Mouse (Mus musculus): Measurements from ENCODE around the gene Ifna11.
A peak's percentile ranks its signal among the peaks of the same experiment; 100 is the strongest.
"Not testable (repeated sequence)": the region's sequence is repeated elsewhere in the genome, so short reads cannot be mapped to it uniquely, and the experiment has no call there.

Ifna11 gene

GRCm38 (mm10) chr4:88819659-88820058, at the start of gene Ifna11:
TSS of gene Ifna11 (plus strand) at chr4:88819959.
- DNase-seq, result no peak

DNA sequence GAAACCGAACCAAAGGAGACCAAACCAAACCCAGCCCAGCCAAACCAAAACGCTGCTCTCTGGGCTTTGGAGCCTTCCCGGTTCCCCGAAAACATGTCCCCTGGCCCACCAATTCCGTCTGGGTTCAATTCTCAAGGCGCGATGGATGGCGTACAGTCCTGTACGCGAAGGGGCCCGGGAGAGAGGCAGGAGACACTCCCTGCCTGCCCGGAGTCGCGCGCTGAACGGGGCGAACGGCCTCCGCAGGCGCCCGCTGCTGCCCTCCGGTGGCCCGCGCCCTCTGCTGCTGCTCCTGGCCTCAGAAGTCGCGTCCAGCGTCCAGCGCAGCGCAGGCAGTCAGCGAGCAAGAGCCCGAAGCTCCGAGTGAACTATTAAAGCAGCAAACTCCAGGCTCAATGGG, 46.2 kb upstream of the Ifna11 start, which contains the start of gene Gm13290:
Gm13290 (plus strand) TSS at position 301 of the 400 bp plus-strand sequence.
- DNase-seq, result not testable (repeated sequence)

- not testable (repeated sequence) for DNase-seq
These were observed 43.1 kb upstream of the Ifna11 start, which contains the start of gene Gm13289 for GRCm38 (mm10) chr4:88776622-88777021. TSS of gene Gm13289 (plus strand) at chr4:88776922.

DNA sequence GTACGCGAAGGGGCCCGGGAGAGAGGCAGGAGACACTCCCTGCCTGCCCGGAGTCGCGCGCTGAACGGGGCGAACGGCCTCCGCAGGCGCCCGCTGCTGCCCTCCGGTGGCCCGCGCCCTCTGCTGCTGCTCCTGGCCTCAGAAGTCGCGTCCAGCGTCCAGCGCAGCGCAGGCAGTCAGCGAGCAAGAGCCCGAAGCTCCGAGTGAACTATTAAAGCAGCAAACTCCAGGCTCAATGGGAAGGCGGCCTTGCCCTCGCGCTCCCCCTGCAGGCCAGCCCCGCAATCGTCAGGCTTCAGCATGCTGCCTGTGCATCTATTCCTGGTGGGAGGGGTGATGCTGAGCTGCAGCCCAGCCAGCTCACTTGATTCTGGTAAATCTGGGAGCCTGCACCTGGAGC, 40.2 kb upstream of the Ifna11 start, which contains the start of gene Gm13272:
Gm13272 (plus strand) TSS at position 301 of the 400 bp plus-strand sequence.
- not testable (repeated sequence) for DNase-seq

- not testable (repeated sequence) for DNase-seq
These were observed 39.4 kb upstream of the Ifna11 start for GRCm38 (mm10) chr4:88780320-88780719.

- not testable (repeated sequence) for DNase-seq
These were observed 37.9 kb upstream of the Ifna11 start, which contains the start of gene Ifnz for GRCm38 (mm10) chr4:88781831-88782230. TSS of gene Ifnz (plus strand) at chr4:88782131.

- DNase-seq, result peak; percentile 32
These were observed 37.4 kb upstream of the Ifna11 start for GRCm38 (mm10) chr4:88782335-88782734.

GRCm38 (mm10) chr4:88785409-88785808, 34.4 kb upstream of the Ifna11 start, which contains the start of gene Gm13276:
TSS of gene Gm13276 (plus strand) at chr4:88785709.
- DNase-seq, result not testable (repeated sequence)

DNA sequence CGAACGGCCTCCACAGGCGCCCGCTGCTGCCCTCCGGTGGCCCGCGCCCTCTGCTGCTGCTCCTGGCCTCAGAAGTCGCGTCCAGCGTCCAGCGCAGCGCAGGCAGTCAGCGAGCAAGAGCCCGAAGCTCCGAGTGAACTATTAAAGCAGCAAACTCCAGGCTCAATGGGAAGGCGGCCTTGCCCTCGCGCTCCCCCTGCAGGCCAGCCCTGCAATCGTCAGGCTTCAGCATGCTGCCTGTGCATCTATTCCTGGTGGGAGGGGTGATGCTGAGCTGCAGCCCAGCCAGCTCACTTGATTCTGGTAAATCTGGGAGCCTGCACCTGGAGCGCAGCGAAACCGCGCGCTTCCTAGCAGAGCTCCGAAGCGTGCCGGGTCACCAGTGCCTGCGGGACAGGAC, 31.4 kb upstream of the Ifna11 start, which contains the start of gene Gm13277:
Gm13277 (plus strand) TSS at position 231 of the 400 bp plus-strand sequence.
- DNase-seq, result peak; percentile 83

DNA sequence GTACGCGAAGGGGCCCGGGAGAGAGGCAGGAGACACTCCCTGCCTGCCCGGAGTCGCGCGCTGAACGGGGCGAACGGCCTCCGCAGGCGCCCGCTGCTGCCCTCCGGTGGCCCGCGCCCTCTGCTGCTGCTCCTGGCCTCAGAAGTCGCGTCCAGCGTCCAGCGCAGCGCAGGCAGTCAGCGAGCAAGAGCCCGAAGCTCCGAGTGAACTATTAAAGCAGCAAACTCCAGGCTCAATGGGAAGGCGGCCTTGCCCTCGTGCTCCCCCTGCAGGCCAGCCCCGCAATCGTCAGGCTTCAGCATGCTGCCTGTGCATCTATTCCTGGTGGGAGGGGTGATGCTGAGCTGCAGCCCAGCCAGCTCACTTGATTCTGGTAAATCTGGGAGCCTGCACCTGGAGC, 28.5 kb upstream of the Ifna11 start, which contains the start of gene Gm13278:
Gm13278 (plus strand) TSS at position 301 of the 400 bp plus-strand sequence.
- not testable (repeated sequence) for DNase-seq

DNA sequence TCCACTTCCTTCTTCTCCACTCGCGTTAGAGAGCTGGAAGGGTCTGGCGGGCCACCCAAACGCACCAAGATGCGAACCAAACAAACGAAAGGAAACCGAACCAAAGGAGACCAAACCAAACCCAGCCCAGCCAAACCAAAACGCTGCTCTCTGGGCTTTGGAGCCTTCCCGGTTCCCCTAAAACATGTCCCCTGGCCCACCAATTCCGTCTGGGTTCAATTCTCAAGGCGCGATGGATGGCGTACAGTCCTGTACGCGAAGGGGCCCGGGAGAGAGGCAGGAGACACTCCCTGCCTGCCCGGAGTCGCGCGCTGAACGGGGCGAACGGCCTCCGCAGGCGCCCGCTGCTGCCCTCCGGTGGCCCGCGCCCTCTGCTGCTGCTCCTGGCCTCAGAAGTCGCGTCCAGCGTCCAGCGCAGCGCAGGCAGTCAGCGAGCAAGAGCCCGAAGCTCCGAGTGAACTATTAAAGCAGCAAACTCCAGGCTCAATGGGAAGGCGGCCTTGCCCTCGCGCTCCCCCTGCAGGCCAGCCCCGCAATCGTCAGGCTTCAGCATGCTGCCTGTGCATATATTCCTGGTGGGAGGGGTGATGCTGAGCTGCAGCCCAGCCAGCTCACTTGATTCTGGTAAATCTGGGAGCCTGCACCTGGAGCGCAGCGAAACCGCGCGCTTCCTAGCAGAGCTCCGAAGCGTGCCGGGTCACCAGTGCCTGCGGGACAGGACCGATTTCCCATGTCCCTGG, 25.7 kb upstream of the Ifna11 start, which contains the start of gene Gm13275:
Gm13275 (plus strand) TSS at position 552 of the 740 bp plus-strand sequence.
- DNase-seq, result peak; percentile 72

DNA sequence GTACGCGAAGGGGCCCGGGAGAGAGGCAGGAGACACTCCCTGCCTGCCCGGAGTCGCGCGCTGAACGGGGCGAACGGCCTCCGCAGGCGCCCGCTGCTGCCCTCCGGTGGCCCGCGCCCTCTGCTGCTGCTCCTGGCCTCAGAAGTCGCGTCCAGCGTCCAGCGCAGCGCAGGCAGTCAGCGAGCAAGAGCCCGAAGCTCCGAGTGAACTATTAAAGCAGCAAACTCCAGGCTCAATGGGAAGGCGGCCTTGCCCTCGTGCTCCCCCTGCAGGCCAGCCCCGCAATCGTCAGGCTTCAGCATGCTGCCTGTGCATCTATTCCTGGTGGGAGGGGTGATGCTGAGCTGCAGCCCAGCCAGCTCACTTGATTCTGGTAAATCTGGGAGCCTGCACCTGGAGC, 22.7 kb upstream of the Ifna11 start, which contains the start of gene Gm13279:
Gm13279 (plus strand) TSS at position 301 of the 400 bp plus-strand sequence.
- DNase-seq, result not testable (repeated sequence)

GRCm38 (mm10) chr4:88799365-88799764, 20.4 kb upstream of the Ifna11 start, which contains the start of gene Gm13285:
TSS of gene Gm13285 (plus strand) at chr4:88799665.
- not testable (repeated sequence) for DNase-seq

GRCm38 (mm10) chr4:88802954-88803353, 16.8 kb upstream of the Ifna11 start, which contains the start of gene Gm13287:
TSS of gene Gm13287 (plus strand) at chr4:88803254.
- not testable (repeated sequence) for DNase-seq

DNA sequence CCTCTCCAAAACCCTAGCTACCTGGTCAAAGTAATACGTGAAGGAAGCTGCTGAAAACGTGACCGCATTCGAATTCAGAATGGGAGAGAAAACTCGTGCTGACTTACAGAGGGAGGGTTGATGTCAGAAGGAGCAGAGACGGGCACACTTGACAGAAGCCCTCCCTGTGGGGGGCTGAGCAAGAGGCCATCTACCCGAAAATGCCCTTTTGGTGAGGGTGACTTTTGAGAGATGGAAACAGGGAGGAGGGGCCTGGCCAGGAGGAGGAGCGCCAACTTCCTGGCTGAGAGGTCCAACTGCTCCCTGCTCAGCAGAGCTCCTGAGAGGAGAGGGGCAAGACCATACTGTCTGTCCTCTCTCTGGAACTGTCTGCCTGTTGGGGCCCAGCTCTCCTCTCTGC, 14.5 kb upstream of the Ifna11 start, which contains the start of gene Gm13288:
Gm13288 (plus strand) TSS at position 301 of the 400 bp plus-strand sequence.
- not testable (repeated sequence) for DNase-seq

DNA sequence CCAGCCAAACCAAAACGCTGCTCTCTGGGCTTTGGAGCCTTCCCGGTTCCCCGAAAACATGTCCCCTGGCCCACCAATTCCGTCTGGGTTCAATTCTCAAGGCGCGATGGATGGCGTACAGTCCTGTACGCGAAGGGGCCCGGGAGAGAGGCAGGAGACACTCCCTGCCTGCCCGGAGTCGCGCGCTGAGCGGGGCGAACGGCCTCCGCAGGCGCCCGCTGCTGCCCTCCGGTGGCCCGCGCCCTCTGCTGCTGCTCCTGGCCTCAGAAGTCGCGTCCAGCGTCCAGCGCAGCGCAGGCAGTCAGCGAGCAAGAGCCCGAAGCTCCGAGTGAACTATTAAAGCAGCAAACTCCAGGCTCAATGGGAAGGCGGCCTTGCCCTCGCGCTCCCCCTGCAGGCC, 14.0 kb upstream of the Ifna11 start:
- DNase-seq, result peak; percentile 39

GRCm38 (mm10) chr4:88815928-88816327, 3.8 kb upstream of the Ifna11 start, which contains the start of gene Ifna7:
TSS of gene Ifna7 (plus strand) at chr4:88816228.
- DNase-seq, result no peak

GRCm38 (mm10) chr4:88822995-88823394, 3.2 kb downstream of the Ifna11 start:
- DNase-seq, result peak; percentile 25

DNA sequence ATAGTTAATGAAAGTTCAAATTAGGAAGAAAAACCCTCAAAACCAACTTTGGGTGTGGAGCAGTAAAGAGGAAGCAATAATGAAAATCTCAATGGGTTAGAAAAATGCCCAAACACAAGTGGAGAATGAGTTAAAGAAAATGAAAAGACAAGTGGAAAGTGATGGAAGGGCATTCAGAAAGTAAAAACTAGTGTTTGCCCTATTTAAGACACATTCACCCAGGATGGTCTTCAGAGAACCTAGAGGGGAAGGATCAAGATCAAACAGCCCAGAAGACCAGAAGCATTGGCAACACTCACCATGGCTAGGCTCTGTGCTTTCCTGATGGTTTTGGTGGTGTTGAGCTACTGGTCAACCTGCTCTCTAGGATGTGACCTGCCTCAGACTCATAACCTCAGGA, 7.4 kb downstream of the Ifna11 start, which contains the start of gene Ifna6:
Ifna6 (plus strand) TSS at position 301 of the 400 bp plus-strand sequence.
- not testable (repeated sequence) for DNase-seq

- peak; percentile 47 for DNase-seq
These were observed 10.8 kb downstream of the Ifna11 start for GRCm38 (mm10) chr4:88830523-88830922.

DNA sequence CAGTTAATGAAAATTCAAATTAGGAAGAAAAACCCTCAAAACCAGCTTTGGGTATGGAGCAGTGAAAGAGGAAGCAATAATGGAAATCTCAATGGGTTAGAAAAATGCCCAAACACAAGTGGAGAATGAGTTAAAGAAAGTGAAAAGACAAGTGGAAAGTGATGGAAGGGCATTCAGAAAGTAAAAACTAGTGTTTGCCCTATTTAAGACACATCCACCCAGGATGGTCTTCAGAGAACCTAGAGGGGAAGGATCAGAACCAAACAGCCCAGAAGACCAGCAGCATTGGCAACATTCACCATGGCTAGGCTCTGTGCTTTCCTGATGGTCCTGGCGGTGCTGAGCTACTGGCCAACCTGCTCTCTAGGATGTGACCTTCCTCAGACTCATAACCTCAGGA, 15.5 kb downstream of the Ifna11 start, which contains the start of gene Ifna5:
Ifna5 (plus strand) TSS at position 301 of the 400 bp plus-strand sequence.
- not testable (repeated sequence) for DNase-seq

- DNase-seq, result peak; percentile 16
These were observed 19.1 kb downstream of the Ifna11 start for GRCm38 (mm10) chr4:88838828-88839227.

GRCm38 (mm10) chr4:88840058-88840457, 20.3 kb downstream of the Ifna11 start:
- no peak for DNase-seq

All from lung, postnatal 10 days (tissue).